In genomic region chr9:63132673-63133601, GRCm38 (mm10) we compare ENCODE assay signal across 8 mouse cellular contexts. TPM values are rescaled to one million over a fixed set of nuclear protein-coding genes. Genes with fewer than 3 reads are reported as not detected.
DNase-seq lines count a peak whose midpoint lies in the region; ATAC-seq lines count a peak whose summit lies in the region.

No protein-coding gene starts in this region.

- H3K27me3 ChIP-seq in hindbrain, embryonic 13.5 days: peaks cover 57% of the 10 kb centered on the region

- peak overlapping the region; percentile 63 for H3K4me3 ChIP-seq in hindbrain, embryonic 13.5 days

- under 1% methylated on average over 48 of the region's 48 CpGs for WGBS in hindbrain, embryonic 13.5 days

- peak; percentile 96 for ATAC-seq in hindbrain, embryonic 13.5 days (ENCODE audit: low FRiP score)

- peaks cover 58% of the 10 kb centered on the region for H3K4me1 ChIP-seq in hindbrain, embryonic 13.5 days (replicated peaks)

- no peaks in the 10 kb centered on the region for H3K36me3 ChIP-seq in hindbrain, embryonic 13.5 days

- DNase-seq in Muller cell, postnatal 12 days (ENCODE audit: inconsistent ontology term): peak; percentile 94
- DNase-seq in cerebellum, adult 9-10 months: peak; percentile 97
- peak; percentile 92 to 95 for DNase-seq in frontal cortex, postnatal 14 days (ENCODE audit: low spot score in 2 of 2)
- DNase-seq in layer of hippocampus, postnatal 25 days (ENCODE audit: extremely low spot score in 1 of 2, low spot score in 1 of 2): peak; percentile 78 to 90
- DNase-seq in lung, postnatal 14 days: peak; percentile 94
- DNase-seq in ovary, postnatal 36 days (ENCODE audit: low spot score): peak; percentile 94
- DNase-seq in thymus, postnatal 14 days: peak; percentile 95

- H3K27ac ChIP-seq in hindbrain, embryonic 13.5 days: peak overlapping the region; percentile 89

- peak overlapping the region; percentile 86 for H3K4me2 ChIP-seq in hindbrain, embryonic 13.5 days

- H3K9me3 ChIP-seq in hindbrain, embryonic 13.5 days: no peaks in the 10 kb centered on the region

- H3K9ac ChIP-seq in hindbrain, embryonic 13.5 days: peak overlapping the region; percentile 76

RNA-seq across cellular contexts. Expression of gene Skor1, which starts 15.8 kb away (rescaled TPM):
- 18.5 and 25.5 TPM in 2 replicates for polyA plus RNA-seq in hindbrain, embryonic 13.5 days (2015; fragmentation: Nextera tagmentation; extraction: Ambion mirVana)
- under 1 TPM in 1 of 2 experiments, not detected in 1; 0.17 TPM for total RNA-seq in layer of hippocampus, postnatal 25 days (2021)

Comparison
In these comparisons a context has a peak if more than half of its experiments do, and no peak if none do; other contexts are left out.
1. Peak in every context shown above with its lines: DNase-seq, ATAC-seq, H3K4me3 ChIP-seq and H3K27ac ChIP-seq.